9 mouse cellular contexts compared by ENCODE assay signal in the genomic region with DNA sequence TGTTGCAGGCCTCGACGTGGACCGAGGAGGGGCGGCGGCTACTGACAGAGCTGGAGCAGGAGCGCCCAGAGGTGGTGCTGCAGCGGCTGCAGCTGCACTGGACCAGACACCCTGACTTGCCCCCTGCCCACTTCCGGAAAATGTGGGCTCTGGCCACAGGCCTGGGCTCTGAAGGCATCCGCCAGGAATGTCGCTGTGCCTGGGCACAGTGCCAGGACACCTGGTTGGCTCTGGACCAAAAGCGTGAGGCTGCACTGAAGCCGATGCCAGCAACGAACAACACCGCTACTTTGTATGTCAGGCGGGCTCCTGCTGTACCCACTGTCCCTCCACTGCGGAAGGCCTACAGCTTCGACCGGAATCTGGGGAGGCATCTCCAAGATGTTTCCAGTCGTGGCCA. TPM values are rescaled to one million over a fixed set of nuclear protein-coding genes. Genes with fewer than 3 reads are reported as not detected.
DNase-seq lines count a peak whose midpoint lies in the region; ATAC-seq and TF ChIP-seq lines count a peak whose summit lies in the region.
"Had no signal": no experiment of that assay in that cellular context is flagged by ENCODE, and none has a peak within 500 bp of the region (broad histone marks: within the 10 kb centered on the region; RNA-seq: fewer than 3 reads in every experiment).

No protein-coding gene starts in this region.

- 62% methylated on average over 19 of the region's 19 CpGs for WGBS in intestine, embryonic 16.5 days
- WGBS in intestine, postnatal 0 days = 50% methylated on average over 19 of the region's 19 CpGs
- WGBS in heart, embryonic 16.5 days = 31% methylated on average over 19 of the region's 19 CpGs

- H3K4me1 ChIP-seq in intestine, embryonic 16.5 days (ENCODE audit: control insufficient read depth, insufficient read depth, low read length) = peaks cover 3% of the 10 kb centered on the region; the same call in 1 of the 2 replicates
- no peaks in the 10 kb centered on the region for H3K4me1 ChIP-seq in intestine, postnatal 0 days (replicated peaks; ENCODE audit: control insufficient read depth, insufficient read depth, low read length)
- H3K4me1 ChIP-seq in heart, embryonic 16.5 days (ENCODE audit: control insufficient read depth, insufficient read depth, low read length) = peaks cover 7% of the 10 kb centered on the region

- H3K9me3 ChIP-seq in intestine, embryonic 16.5 days (ENCODE audit: control insufficient read depth, low read length) = 0 out of 2 replicates have a peak, but pooled peaks cover 3% of the 10 kb centered on the region
- H3K9me3 ChIP-seq in intestine, postnatal 0 days (ENCODE audit: control insufficient read depth) = no peaks in the 10 kb centered on the region
- 0 out of 2 replicates have a peak, but pooled peaks cover 3% of the 10 kb centered on the region for H3K9me3 ChIP-seq in heart, embryonic 16.5 days (replicated peaks; ENCODE audit: control insufficient read depth, low read length)

- H3K27me3 ChIP-seq in intestine, embryonic 16.5 days (replicated peaks; ENCODE audit: control insufficient read depth, insufficient read depth, low read length) = no peaks in the 10 kb centered on the region
- H3K27me3 ChIP-seq in intestine, postnatal 0 days (replicated peaks; ENCODE audit: control insufficient read depth, insufficient read depth, low read length) = no peaks in the 10 kb centered on the region
- H3K27me3 ChIP-seq in heart, embryonic 16.5 days (ENCODE audit: control insufficient read depth, insufficient read depth, low read length) = 0 out of 2 replicates have a peak, but pooled peaks cover 3% of the 10 kb centered on the region

- no peak overlapping the region for H3K27ac ChIP-seq in intestine, embryonic 16.5 days (ENCODE audit: low read length)
- no peak overlapping the region for H3K27ac ChIP-seq in intestine, postnatal 0 days (ENCODE audit: low read depth, low read length)
- H3K27ac ChIP-seq in heart, embryonic 16.5 days (ENCODE audit: low read length) = no peak overlapping the region

- H3K4me3 ChIP-seq in intestine, embryonic 16.5 days (ENCODE audit: low read length) = no peak overlapping the region
- H3K4me3 ChIP-seq in intestine, postnatal 0 days (ENCODE audit: low read depth, low read length) = no peak overlapping the region
- no peak overlapping the region for H3K4me3 ChIP-seq in heart, embryonic 16.5 days (ENCODE audit: low read length)

- peak; percentile 39 to 46 for DNase-seq in adrenal gland, postnatal 36 days
- peak; percentile 75 to 83 for DNase-seq in lung, adult 18-20 months
- DNase-seq in yolk sac, embryonic 10.5 days (ENCODE audit: low spot score) = no peak
- no peak for DNase-seq in layer of hippocampus, adult 9-10 months (ENCODE audit: low spot score)

- no peak overlapping the region for H3K9ac ChIP-seq in intestine, embryonic 16.5 days (ENCODE audit: low read depth, low read length)
- H3K9ac ChIP-seq in intestine, postnatal 0 days (ENCODE audit: low read depth, low read length) = no peak overlapping the region
- 0 out of 2 replicates have a peak overlapping the region, but pooled peaks have one; percentile 28 for H3K9ac ChIP-seq in heart, embryonic 16.5 days (ENCODE audit: low read length)

- no peaks in the 10 kb centered on the region for H3K36me3 ChIP-seq in intestine, embryonic 16.5 days (ENCODE audit: control insufficient read depth, insufficient read depth, low read length)
- H3K36me3 ChIP-seq in intestine, postnatal 0 days (ENCODE audit: control insufficient read depth, insufficient read depth) = no peaks in the 10 kb centered on the region
- H3K36me3 ChIP-seq in heart, embryonic 16.5 days (ENCODE audit: control insufficient read depth, insufficient read depth) = no peaks in the 10 kb centered on the region

- TF ChIP-seq CTCF in intestine, postnatal 0 days (IDR thresholded peaks at IDR 0.05; ENCODE audit: low read depth) = no peak

- peak; percentile 39 for ATAC-seq in intestine, embryonic 16.5 days
- no peak for ATAC-seq in intestine, postnatal 0 days
- peak; percentile 64 for ATAC-seq in heart, embryonic 16.5 days (replicated peaks; ENCODE audit: extremely low read depth, insufficient read depth, low FRiP score)

- H3K4me2 ChIP-seq in intestine, embryonic 16.5 days (ENCODE audit: low read depth, low read length) = no peak overlapping the region
- no peak overlapping the region for H3K4me2 ChIP-seq in intestine, postnatal 0 days (replicated peaks; ENCODE audit: low read depth)
- H3K4me2 ChIP-seq in heart, embryonic 16.5 days (ENCODE audit: low read depth, low read length) = peak overlapping the region; percentile 2; the same call in 1 of the 2 replicates

RNA-seq across cellular contexts. Expression of gene Plekhg4, which starts 5.6 kb away (rescaled TPM):
- polyA plus RNA-seq in intestine, embryonic 16.5 days (2015; fragmentation: Nextera tagmentation; extraction: Ambion mirVana) = 0.06 and 0.15 TPM in 2 replicates
- 0.13 and 0.20 TPM in 2 replicates for polyA plus RNA-seq in intestine, postnatal 0 days (2015; fragmentation: Nextera tagmentation; extraction: Ambion mirVana)
- 1 to 10 TPM in 1 of 2 experiments, under 1 TPM in 1; 0.23 to 1.4 TPM for total RNA-seq in adrenal gland, postnatal 36 days (2021)
- polyA plus RNA-seq in heart, embryonic 16.5 days (2015; fragmentation: Nextera tagmentation; extraction: Ambion mirVana) = 0.18 and 0.21 TPM in 2 replicates

RNA-seq across cellular contexts. Expression of gene Slc9a5, which starts 30.0 kb away (rescaled TPM):
- polyA plus RNA-seq in intestine, embryonic 16.5 days (2015; fragmentation: Nextera tagmentation; extraction: Ambion mirVana) = 0.93 and 1.1 TPM in 2 replicates
- polyA plus RNA-seq in intestine, postnatal 0 days (2015; fragmentation: Nextera tagmentation; extraction: Ambion mirVana) = 0.31 and 0.40 TPM in 2 replicates
- total RNA-seq in adrenal gland, postnatal 36 days (2021) = under 1 TPM; 0.76 to 0.99 TPM
- polyA plus RNA-seq in heart, embryonic 16.5 days (2015; fragmentation: Nextera tagmentation; extraction: Ambion mirVana) = 1.1 and 1.4 TPM in 2 replicates

RNA-seq across cellular contexts. Expression of gene Fhod1, which starts 30.9 kb away (rescaled TPM):
- polyA plus RNA-seq in intestine, embryonic 16.5 days (2015; fragmentation: Nextera tagmentation; extraction: Ambion mirVana) = 1.4 and 1.8 TPM in 2 replicates
- 1.3 and 1.6 TPM in 2 replicates for polyA plus RNA-seq in intestine, postnatal 0 days (2015; fragmentation: Nextera tagmentation; extraction: Ambion mirVana)
- 10 to 100 TPM; 11.9 to 14.4 TPM for total RNA-seq in adrenal gland, postnatal 36 days (2021)
- polyA plus RNA-seq in heart, embryonic 16.5 days (2015; fragmentation: Nextera tagmentation; extraction: Ambion mirVana) = 1.1 and 2.3 TPM in 2 replicates

RNA-seq across cellular contexts. Expression of gene Kctd19, which starts 34.6 kb away (rescaled TPM):
- 0.04 TPM in 1 of 2 replicates, not detected in the other for polyA plus RNA-seq in intestine, embryonic 16.5 days (2015; fragmentation: Nextera tagmentation; extraction: Ambion mirVana)
- 0.07 and 0.13 TPM in 2 replicates for polyA plus RNA-seq in intestine, postnatal 0 days (2015; fragmentation: Nextera tagmentation; extraction: Ambion mirVana)
- total RNA-seq in adrenal gland, postnatal 36 days (2021) = not detected
- 0.07 TPM in 1 of 2 replicates, not detected in the other for polyA plus RNA-seq in heart, embryonic 16.5 days (2015; fragmentation: Nextera tagmentation; extraction: Ambion mirVana)
- total RNA-seq: left cerebral cortex, postnatal 36 days had no signal
- polyA plus RNA-seq: small intestine, adult 2 months had no signal

RNA-seq across cellular contexts. Expression of gene Lrrc36, which starts 34.7 kb away (rescaled TPM):
- polyA plus RNA-seq in intestine, embryonic 16.5 days (2015; fragmentation: Nextera tagmentation; extraction: Ambion mirVana) = 0.07 TPM in 1 of 2 replicates, not detected in the other
- polyA plus RNA-seq in intestine, postnatal 0 days (2015; fragmentation: Nextera tagmentation; extraction: Ambion mirVana) = 0.10 and 0.20 TPM in 2 replicates
- 1 to 10 TPM; 2.4 to 2.8 TPM for total RNA-seq in adrenal gland, postnatal 36 days (2021)
- polyA plus RNA-seq in heart, embryonic 16.5 days (2015; fragmentation: Nextera tagmentation; extraction: Ambion mirVana) = 0.37 and 0.54 TPM in 2 replicates
- polyA plus RNA-seq: small intestine, adult 2 months had no signal

Comparison
In these comparisons a context has a peak if more than half of its experiments do, and no peak if none do; other contexts are left out.
1. DNase-seq: peak in adrenal gland, postnatal 36 days (2 of 2) and lung, adult 18-20 months (2 of 2); none in yolk sac, embryonic 10.5 days (single experiment) and layer of hippocampus, adult 9-10 months (single experiment).